Mouse (Mus musculus) thymus, adult 2 months (tissue): ENCODE data around the gene Hnrnpd.

ENCODE experiments used
- CTCF ChIP-seq: fragments of 200-500 bp; IDR thresholded peaks from 2 replicates; pipeline ENCODE4 v1.5.1; 2012; ENCODE audit warnings: mild to moderate bottlenecking, control low read depth, low read length, moderate library complexity, borderline replicate concordance; ENCODE audit not compliant: control insufficient read depth, poor library complexity, insufficient read depth; ENCODE audit errors: extremely low read depth
- POLR2A ChIP-seq: fragments of 200-500 bp; IDR thresholded peaks from 2 replicates; pipeline ENCODE4 v1.6.1; 2012; ENCODE audit warnings: mild to moderate bottlenecking, low read length, control low read depth, moderate library complexity; ENCODE audit not compliant: control insufficient read depth, poor library complexity, insufficient read depth; ENCODE audit errors: extremely low read depth

DNA sequence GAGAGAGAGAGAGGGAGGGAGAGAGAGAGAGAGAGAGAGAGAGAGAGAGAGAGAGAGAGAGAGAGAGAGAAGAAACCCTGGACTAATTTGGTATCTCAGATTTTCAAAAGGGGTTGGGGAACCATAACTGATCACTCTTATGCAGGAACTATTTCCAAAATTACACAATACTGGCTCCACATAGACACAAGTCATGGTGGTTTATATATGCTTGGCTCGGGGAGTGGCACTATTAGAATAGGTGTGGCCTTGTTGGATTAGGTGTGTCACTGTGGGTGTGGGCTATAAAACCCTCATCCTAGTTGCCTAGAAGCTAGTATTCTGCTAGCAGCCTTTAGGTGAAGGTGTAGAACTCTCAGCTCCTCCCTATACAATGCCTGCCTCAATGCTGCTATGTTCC is 46.1 kb upstream of the Hnrnpd start:
- TF ChIP-seq POLR2A (no peak), CTCF (no peak)
